8 mouse cellular contexts compared by ENCODE assay signal in the genomic region with DNA sequence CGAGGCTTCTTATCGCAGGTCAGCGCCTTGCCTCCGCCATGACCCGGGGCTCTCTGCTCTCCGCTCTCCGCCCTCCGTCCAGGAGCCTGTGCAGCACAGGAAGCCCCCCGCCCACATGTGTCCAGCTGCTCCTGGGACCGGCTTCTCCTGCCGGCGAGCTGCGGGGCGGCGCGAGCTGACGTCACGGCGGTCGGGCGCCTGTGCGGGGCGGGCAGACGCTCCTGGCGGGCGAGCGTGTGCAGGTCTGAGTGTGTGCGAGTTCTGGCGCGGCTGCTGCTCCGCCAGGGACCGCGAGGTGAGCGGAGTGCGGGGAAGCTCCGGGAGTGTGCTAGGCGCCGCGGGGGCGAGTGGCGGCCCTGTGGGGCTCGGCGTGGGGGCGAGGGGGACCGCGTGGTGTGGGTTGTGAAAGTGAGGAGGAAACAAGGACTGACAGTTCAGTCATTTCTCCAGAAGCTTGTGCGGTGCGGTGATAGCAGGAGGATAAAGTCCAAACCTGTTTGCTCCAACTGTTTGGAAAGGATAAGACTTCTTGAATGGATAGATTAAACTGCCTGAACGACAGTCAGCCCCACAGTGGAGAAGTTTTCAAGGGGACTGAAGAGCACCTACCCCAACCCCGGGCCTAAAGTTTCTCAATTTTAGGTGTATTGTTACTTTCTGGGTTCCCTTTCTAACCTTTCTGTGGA. TPM values are rescaled to one million over a fixed set of nuclear protein-coding genes. Genes with fewer than 3 reads are reported as not detected.
DNase-seq lines count a peak whose midpoint lies in the region; ATAC-seq and TF ChIP-seq lines count a peak whose summit lies in the region.

No protein-coding gene starts in this region.

- peak; percentile 46 for DNase-seq in G1E (ENCODE audit: low spot score)
- DNase-seq in forebrain, embryonic 14.5 days (ENCODE audit: low spot score) = peak; percentile 80
- DNase-seq in heart, postnatal 14 days = peak; percentile 82 to 83
- peak; percentile 46 to 60 for DNase-seq in layer of hippocampus, adult 2 months (ENCODE audit: low spot score in 2 of 2)
- peak; percentile 60 for DNase-seq in ovary, adult 18-20 months (ENCODE audit: low spot score)
- DNase-seq in thymus, adult 2 months = peak; percentile 51

- peaks cover 76% of the 10 kb centered on the region for H3K4me1 ChIP-seq in G1E (ENCODE audit: insufficient read depth, low read depth, low read length)
- H3K4me1 ChIP-seq in forebrain, embryonic 14.5 days (ENCODE audit: control insufficient read depth, insufficient read depth, low read length) = no peaks in the 10 kb centered on the region
- H3K4me1 ChIP-seq in lung, embryonic 15.5 days = peaks cover 12% of the 10 kb centered on the region
- peaks cover 4% of the 10 kb centered on the region for H3K4me1 ChIP-seq in thymus, adult 2 months (replicated peaks; ENCODE audit: control insufficient read depth, insufficient read depth, low read length)

- peak; percentile 6; the same call in 1 of the 2 replicates for ATAC-seq in G1E (ENCODE audit: extremely low read depth, insufficient number of reproducible peaks, low FRiP score, poor library complexity, severe bottlenecking)
- peak; percentile 93 for ATAC-seq in cerebellum, adult (ENCODE audit: insufficient number of reproducible peaks, low FRiP score, low TSS enrichment)
- ATAC-seq in forebrain, embryonic 14.5 days = peak; percentile 99
- ATAC-seq in lung, embryonic 15.5 days (ENCODE audit: borderline replicate concordance, extremely low read depth, low FRiP score, low TSS enrichment) = peak; percentile 93

- 0 out of 2 replicates have a peak overlapping the region, but pooled peaks have one; percentile 9 for H3K27ac ChIP-seq in forebrain, embryonic 14.5 days (ENCODE audit: low read depth, low read length)
- H3K27ac ChIP-seq in layer of hippocampus, adult 2 months = peak overlapping the region; percentile 85
- H3K27ac ChIP-seq in lung, embryonic 15.5 days = peak overlapping the region; percentile 45; the same call in 1 of the 2 replicates
- H3K27ac ChIP-seq in thymus, adult 2 months (ENCODE audit: control insufficient read depth, insufficient read depth, low read length) = no peak overlapping the region

- under 1% methylated on average over 50 of the region's 50 CpGs for WGBS in forebrain, embryonic 14.5 days
- WGBS in lung, embryonic 15.5 days = under 1% methylated on average over 50 of the region's 50 CpGs
- 1% methylated on average over 50 of the region's 50 CpGs for WGBS in thymus, adult 2 months

- H3K4me2 ChIP-seq in forebrain, embryonic 14.5 days (ENCODE audit: low read length) = peak overlapping the region; percentile 85
- H3K4me2 ChIP-seq in lung, embryonic 15.5 days = peak overlapping the region; percentile 76

- H3K4me3 ChIP-seq in G1E (ENCODE audit: low read depth, low read length) = peak overlapping the region; percentile 81
- H3K4me3 ChIP-seq in forebrain, embryonic 14.5 days (ENCODE audit: low read depth, low read length) = peak overlapping the region; percentile 55
- peak overlapping the region; percentile 72 for H3K4me3 ChIP-seq in layer of hippocampus, adult 2 months
- H3K4me3 ChIP-seq in lung, embryonic 15.5 days = peak overlapping the region; percentile 59
- H3K4me3 ChIP-seq in thymus, adult 2 months (ENCODE audit: control insufficient read depth, insufficient read depth, low read length) = peak overlapping the region; percentile 51

- no peak for TF ChIP-seq POLR2A in thymus, adult 2 months (IDR thresholded peaks at IDR 0.05; ENCODE audit: control insufficient read depth, extremely low read depth, insufficient read depth, low read length, poor library complexity)

- intact Hi-C loops in heart, postnatal 14 days (cut with DNase I) = loop anchor here (5.0 kb wide), 1 partner anchor 33 kb away; no protein-coding TSS in a partner anchor

- no peaks in the 10 kb centered on the region for H3K9me3 ChIP-seq in G1E (replicated peaks)
- no peaks in the 10 kb centered on the region for H3K9me3 ChIP-seq in forebrain, embryonic 14.5 days (replicated peaks; ENCODE audit: control insufficient read depth, low read length)
- H3K9me3 ChIP-seq in lung, embryonic 15.5 days = no peaks in the 10 kb centered on the region

- H3K27me3 ChIP-seq in G1E (ENCODE audit: insufficient read depth, low read length) = no peaks in the 10 kb centered on the region
- H3K27me3 ChIP-seq in forebrain, embryonic 14.5 days (replicated peaks; ENCODE audit: control insufficient read depth, insufficient read depth, low read length) = no peaks in the 10 kb centered on the region
- no peaks in the 10 kb centered on the region for H3K27me3 ChIP-seq in lung, embryonic 15.5 days
- H3K27me3 ChIP-seq in thymus, adult 2 months (ENCODE audit: control insufficient read depth, insufficient read depth, low read length) = no peaks in the 10 kb centered on the region; the same call in 1 of the 2 replicates

- peak overlapping the region; percentile 74 for H3K9ac ChIP-seq in forebrain, embryonic 14.5 days (ENCODE audit: low read length)
- peak overlapping the region; percentile 51 for H3K9ac ChIP-seq in lung, embryonic 15.5 days

- peaks cover 2% of the 10 kb centered on the region for H3K36me3 ChIP-seq in G1E (replicated peaks)
- no peaks in the 10 kb centered on the region for H3K36me3 ChIP-seq in forebrain, embryonic 14.5 days (ENCODE audit: control insufficient read depth, insufficient read depth, low read length)
- no peaks in the 10 kb centered on the region for H3K36me3 ChIP-seq in lung, embryonic 15.5 days
- no peaks in the 10 kb centered on the region for H3K36me3 ChIP-seq in thymus, adult 2 months (ENCODE audit: control insufficient read depth, insufficient read depth, low read length)

- no peak for TF ChIP-seq CTCF in G1E (IDR thresholded peaks at IDR 0.05; ENCODE audit: low read depth, low read length)
- peak; percentile 56 for TF ChIP-seq CTCF in layer of hippocampus, adult 2 months (conservative IDR thresholded peaks at IDR 0.05)
- TF ChIP-seq CTCF in thymus, adult 2 months (IDR thresholded peaks at IDR 0.05; ENCODE audit: borderline replicate concordance, control insufficient read depth, extremely low read depth, insufficient read depth, low read length, poor library complexity) = peak; percentile 56; the same call in 1 of the 2 replicates

RNA-seq across cellular contexts. Expression of a gene that starts 56.2 kb away (rescaled TPM):
- 218 and 223 TPM in 2 replicates for total RNA-seq in G1E (2014; fragmentation: Nextera tagmentation)
- 199 and 254 TPM in 2 replicates for total RNA-seq in G1E (2017)
- polyA plus RNA-seq in G1E (2012) = 12.3 and 26.6 TPM in 2 replicates
- polyA plus RNA-seq in forebrain, embryonic 14.5 days (2014; fragmentation: Nextera tagmentation; extraction: Ambion mirVana) = 35.6 and 38.7 TPM in 2 replicates
- 10 to 100 TPM; 33.9 to 34.1 TPM for total RNA-seq in heart, postnatal 14 days (2021)
- total RNA-seq in layer of hippocampus, adult 2 months (2021) = 10 to 100 TPM; 19.8 to 23.8 TPM
- 56.9 and 57.4 TPM in 2 replicates for polyA plus RNA-seq in lung, embryonic 15.5 days (2015; fragmentation: Nextera tagmentation; extraction: Ambion mirVana)
- 4.3 and 7.4 TPM in 2 replicates for polyA plus RNA-seq in thymus, adult 2 months (2012; rRNA removed)

Comparison
In these comparisons a context has a peak if more than half of its experiments do, and no peak if none do; other contexts are left out.
1. ATAC-seq: peak in every context shown above with its lines; median percentile 99 in forebrain, embryonic 14.5 days; 93 in cerebellum, adult; 93 in lung, embryonic 15.5 days; 6 in G1E.